Mouse (Mus musculus) Muller cell, postnatal 12 days (primary cell): ENCODE measurements around the gene Mrpl24.
A peak's percentile ranks its signal among the peaks of the same experiment; 100 is the strongest.

ENCODE experiments used
- DNase-seq: peaks from one replicate; pipeline ENCODE4 v3.0.0-alpha.2; 2015; ENCODE audit errors: inconsistent ontology term

Gene Mrpl24

DNA sequence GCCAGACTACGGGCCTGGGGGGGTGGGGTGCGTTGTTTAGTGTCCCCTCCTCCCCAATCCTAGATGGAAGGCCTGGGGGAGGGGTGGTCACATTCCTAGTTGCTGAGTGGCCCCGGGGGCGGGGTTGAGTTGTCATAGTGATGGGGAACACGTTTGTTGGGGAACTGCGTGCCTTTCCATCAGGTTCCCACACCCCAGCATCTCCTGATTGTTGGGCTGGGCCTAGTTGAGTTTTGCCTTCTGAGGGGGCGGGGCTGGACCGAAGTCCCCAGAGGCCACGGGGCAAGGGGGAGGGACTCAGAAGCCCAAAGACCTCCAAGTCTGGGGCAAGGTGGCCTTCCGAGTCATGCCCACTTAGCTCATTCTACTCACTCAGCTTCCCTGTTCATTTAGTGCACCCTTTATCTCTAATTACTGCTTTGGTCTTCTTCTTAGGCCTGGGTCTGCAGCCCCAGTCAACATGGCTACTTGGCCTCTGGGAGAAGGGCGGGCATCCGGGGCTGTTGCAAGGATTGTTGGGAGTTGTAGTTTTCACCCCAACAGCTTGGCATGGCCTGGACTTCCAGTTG is 8.6 kb upstream of the Mrpl24 start:
- peak; percentile 100 for DNase-seq

DNA sequence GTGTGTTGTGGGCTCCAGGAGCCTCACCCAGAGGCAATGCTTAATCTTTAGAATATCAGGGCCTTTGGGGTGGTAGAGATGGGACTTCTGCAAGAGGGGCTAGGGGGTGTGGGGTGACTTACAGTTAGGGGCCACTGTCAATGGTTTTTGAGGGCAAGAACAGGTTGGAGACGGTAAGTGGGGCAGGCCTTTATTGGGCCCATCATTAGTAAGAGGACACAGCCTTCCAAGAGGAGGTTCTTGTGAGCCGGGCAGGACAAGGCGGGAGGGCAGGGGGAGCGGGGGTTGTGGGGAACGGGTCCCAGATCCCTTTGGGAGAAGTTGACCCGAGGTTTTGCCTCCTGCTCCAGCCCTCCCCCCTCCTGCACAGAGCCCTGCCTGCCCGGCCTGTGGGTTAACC is 5.8 kb upstream of the Mrpl24 start:
- DNase-seq = no peak

DNA sequence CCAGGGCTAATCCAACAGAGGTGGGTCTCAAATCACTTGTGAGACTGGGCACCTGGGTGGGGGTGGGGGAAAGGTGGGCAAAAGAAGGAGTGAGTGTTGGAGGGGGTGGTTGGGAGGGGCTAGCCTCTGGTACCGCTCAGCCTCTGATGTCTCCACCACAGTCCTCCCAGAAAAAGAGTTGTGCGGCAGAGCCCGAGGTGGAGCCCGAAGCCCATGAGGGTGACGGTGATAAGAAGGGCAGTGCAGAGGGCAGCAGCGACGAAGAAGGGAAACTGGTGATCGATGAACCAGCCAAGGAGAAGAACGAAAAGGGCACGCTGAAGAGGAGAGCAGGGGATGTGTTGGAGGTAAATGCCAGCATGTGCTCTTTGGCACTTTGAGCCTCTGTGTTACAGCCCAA is 5.4 kb upstream of the Mrpl24 start:
- no peak for DNase-seq

DNA sequence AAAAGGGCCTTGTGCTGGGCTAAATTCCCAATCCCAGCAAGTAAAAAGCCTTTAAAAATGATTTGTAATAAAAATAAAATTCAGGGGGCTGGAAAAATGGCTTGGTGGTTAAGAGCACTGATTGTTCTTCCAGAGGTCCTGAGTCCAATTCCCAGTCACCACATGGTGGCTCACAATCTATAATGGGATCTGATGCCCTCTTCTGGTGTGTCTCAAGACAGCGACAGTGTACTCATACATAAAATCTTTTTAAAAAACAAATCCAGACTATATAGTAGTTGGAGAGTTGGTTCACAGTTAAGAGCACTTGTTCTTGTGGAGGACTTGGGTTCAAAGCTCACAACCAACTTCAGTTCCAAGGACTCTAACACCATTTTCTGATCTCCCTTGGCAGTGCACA is 2.3 kb upstream of the Mrpl24 start:
- DNase-seq = no peak

DNA sequence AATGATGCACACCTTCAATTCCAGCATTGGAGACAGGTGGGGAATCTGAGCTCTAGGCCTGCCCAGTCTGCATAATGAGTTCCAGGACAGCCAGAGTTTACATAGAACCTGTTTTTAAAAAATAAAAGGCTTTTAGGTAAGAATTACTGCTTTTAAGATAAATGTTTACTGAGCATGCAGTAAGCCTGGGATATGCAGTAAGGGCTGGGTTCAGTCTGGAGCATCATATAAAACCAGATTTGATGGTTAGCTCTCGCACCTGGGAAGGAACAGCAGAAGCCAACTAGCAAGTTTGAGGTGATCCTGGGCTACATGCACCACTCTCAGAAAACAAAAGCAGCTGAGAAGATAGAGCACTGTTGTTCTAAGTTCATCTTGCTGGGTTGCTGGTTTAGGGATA is 755 bp upstream of the Mrpl24 start:
- DNase-seq = no peak

DNA sequence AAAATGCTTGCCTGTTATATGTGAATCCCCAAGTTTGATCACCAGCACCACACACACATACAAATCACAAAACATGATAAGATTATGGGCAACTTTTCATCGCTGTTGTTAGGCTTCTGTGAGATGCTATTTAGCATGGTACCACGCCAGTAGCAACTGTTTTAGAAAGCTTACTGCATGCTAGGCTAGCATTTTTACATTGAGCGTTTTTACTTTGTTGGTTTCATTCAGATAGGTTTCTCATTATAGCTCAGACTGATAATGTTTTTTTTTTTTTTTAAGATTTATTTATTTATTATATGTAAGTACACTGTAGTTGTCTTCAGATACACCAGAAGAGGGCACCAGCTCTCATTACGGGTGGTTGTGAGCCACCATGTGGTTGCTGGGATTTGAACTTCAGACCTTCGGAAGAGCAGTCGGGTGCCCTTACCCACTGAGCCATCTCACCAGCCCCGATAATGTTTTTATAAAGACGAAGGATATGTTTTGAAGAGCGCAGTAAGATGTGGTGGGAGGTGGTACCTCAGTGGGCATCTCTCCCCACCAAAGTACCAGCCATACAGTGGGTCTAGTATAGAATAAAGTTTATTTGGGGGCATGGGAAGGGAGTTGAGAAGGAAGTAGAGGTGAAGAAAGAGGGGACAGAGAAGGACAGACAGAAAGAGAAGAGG is 1.1 kb downstream of the Mrpl24 start:
- DNase-seq = no peak

DNA sequence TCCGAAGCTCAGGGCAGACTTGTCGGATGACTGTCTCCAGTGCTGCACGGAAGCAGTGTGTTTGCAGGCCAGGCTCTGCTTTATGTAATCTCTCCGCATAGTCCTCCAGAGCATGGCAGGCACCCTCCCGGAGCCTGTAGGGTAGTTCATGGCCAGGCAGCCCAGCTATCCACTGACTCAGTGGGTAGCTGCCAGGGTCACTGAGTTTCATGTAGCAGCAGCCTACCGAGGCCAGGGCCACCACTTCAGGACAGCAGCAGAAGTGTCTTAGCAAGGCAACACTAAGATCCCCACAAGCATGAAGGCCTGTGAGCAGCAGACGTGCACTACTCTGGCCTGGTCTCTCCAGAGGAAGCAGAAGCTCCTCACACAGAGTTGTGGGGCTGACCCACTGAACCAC is 5.7 kb downstream of the Mrpl24 start:
- no peak for DNase-seq

DNA sequence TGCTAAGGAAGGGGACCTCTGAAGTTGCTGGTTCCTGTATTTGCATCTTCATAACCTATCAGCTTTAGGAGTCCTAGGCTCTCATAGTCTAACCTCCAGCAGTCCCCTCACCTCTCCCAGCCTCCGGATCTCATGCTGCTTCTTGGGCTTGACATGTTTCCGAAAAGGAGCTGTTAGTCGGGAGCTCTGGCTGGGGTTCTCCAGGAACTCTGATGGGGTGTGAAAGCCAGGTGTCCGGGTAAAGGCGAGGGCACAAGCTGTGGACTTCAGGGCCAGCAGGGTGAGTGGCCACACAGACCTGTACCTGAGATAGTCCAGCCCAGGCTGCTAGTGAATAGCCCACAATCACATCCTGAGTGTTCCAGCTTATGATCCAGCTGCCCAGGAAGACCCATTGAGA is 8.1 kb downstream of the Mrpl24 start:
- no peak for DNase-seq

DNA sequence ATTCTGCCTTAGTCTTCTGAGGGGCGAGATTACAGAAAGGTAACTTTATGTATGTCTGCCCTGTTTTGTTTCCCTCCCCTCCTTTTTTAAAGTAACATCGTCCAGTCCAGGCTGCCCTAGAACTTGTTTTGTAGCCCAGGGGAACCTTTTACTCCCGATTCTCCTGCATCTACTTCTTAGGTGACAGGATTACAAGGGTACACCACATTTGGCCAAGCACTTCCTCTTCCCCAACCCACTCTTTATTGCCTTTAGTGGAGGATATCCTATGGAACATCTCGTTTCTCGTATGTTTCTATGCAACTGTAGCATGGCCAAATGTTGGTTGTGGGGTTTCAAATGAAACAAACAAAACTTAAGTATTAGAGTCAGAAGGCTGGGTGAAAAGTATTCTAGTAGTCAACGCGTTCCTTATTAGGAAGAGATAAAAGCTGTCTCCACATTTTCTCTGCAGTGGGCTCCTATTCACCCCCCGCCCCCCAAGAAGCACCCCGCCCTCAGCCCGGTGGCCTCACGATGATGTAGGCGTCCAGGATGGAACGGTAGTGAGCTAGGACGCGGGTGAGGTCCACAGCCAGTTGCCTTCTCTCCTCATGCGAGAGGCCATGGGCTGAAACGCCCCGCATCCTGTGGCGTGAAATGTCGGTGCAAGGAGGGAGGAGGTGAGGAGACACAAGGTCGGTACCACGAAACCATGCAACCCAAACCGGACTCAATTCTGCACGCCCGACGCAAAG is 10.2 kb downstream of the Mrpl24 start:
- no peak for DNase-seq

DNA sequence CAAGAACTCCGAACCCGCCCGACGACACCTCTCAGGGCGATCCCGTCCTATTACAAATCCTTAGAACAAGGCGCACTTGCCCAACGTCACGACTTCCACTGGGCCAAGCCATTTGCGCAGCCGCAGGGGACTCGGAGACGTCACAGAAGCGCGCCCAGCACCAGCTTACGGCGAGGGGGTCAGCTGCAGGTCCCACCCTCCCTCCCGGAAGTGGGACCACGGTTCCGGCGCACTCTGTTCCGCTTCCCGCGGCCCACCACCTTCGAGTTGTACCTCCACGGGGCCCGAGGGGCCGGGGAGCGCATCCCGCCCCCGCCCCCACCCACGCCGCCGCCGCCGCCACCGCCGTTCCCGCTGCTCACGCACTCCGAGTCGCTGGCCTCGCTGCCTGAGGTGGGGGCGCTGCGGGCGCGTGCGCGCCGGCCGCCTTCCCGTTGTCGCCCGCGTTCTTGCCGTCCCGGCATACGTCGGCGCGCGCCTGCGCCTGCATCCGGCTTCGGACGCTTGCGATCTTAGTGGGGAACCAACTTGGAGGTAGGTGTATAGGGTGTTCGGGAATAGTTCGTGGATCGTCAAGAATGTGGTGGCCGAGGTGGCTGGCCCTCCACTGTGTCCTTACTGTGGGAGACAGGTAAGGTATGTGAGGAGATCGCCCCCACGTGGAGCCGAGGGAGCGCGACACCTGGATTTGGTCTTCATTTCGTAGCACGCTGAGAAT is 10.9 kb downstream of the Mrpl24 start, which contains the start of the genes Isg20l2 and Rrnad1:
Gene Isg20l2 (plus strand): TSS at position 237 of the 718 bp plus-strand sequence.
Gene Rrnad1 (minus strand): TSS at position 640 of the 718 bp plus-strand sequence.
- DNase-seq = peak; percentile 96

DNA sequence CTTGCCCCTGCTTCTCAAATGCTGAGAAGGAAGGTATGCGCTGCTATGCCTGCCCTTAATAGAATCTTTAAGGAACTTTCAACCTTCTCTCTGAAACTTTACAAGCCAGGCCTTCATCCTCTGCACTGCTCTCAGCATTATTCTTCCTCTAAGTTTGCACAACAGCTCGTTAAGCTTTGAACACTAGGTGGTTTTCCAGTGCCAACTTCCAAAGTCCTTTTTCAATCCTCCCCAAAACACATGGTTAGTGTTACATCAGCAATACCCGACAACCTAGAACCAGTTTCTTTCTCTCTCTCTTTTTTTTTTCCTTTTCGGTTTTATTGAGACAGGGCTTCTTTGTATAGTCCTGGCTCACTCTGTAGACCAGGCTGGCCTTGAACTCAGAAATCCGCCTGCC is 14.7 kb downstream of the Mrpl24 start:
- DNase-seq = no peak

DNA sequence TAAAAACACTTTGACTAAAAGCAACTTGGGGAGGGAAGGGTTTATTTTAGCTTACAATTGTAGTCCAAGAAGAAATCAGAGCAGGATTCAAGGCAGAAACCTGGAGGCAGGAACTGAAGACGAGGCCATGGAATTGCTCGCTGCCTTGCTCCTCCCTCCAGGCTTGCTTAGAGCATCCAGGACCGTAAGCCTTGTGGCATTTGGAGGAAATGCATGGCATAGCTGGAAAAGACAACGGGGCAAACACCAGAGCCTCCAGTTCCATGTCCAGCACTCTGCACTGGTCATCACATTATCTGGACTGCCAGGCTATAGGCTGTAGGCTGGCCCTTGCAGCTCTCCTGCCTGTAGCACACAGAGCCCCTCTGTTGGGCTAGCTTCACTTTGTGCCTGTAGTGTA is 15.2 kb downstream of the Mrpl24 start:
- DNase-seq = no peak

DNA sequence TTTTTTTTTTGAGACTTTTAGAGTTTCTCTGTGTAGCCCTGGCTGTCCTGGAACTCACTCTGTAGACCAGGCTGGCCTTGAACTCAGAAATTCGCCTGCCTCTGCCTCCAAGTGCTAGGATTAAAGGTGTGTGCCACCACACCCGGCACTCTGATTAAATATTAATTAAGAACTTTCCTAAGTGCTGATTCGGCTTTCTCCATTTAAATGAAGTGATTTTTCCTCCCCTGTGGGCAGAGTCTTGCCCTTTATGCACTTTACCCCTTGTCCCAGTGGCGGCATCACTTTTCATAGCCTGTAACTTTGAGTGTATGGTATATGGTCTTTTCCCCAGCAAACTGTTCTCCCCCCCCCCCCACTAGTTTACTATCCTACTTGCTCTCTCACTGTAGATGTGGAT is 15.9 kb downstream of the Mrpl24 start:
- DNase-seq = no peak

DNA sequence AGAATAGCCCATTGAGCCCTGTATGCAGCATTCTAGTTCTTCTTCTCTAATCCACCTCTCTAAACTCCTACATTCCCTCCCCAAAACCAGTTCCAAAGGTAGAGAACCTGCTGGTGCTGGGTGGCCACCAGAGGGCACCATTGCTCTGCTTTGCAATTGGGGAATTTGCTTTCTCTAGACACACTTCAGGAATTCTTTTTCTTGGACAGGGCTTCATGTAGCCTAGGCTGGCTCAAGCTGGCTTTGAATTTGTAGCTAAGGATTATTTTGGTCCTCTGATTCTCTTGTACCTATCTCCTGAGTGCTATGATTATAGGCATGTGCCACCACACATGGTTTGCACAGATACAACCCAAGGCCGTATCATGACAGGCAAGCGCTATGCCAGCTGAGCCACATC is 16.5 kb downstream of the Mrpl24 start:
- peak; percentile 80 for DNase-seq

DNA sequence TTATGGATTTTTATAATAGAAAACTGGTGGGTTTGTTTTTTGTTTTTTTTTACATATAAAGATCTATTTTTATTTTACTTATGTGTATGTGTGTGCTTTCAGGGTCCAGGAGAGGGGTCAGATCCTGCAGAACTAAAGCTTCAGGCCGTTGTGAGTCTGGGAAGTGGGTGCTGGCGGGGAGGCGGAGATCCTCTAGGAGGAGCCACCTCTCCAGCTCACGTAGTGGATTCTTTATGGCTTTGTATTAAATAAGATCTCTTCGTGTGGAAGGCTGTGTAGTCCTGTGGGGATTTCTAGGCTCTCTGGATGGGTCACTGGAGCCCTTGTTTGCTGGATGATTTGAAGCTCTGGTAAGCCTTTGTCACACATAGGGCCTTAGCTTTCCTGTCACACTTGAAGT is 21.3 kb downstream of the Mrpl24 start:
- no peak for DNase-seq

DNA sequence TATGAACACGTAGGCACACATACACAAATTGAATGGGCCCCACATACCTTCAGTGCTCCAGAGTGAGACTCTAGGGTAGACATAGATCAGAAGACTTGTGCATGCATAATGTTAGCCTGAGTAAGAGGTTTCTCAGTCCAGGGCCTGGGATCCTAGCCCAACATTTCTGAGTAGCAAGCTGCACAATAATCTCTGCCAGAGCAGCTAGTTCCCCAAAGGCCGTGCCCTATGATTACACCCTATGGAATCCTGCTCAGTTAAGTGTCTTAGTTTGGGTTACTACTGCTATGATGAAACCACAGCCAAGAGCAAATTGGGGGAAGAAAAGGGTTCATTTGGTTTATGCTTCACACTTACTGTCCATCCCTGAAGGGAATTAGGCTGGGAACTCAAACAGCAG is 23.2 kb downstream of the Mrpl24 start:
- DNase-seq = peak; percentile 68

DNA sequence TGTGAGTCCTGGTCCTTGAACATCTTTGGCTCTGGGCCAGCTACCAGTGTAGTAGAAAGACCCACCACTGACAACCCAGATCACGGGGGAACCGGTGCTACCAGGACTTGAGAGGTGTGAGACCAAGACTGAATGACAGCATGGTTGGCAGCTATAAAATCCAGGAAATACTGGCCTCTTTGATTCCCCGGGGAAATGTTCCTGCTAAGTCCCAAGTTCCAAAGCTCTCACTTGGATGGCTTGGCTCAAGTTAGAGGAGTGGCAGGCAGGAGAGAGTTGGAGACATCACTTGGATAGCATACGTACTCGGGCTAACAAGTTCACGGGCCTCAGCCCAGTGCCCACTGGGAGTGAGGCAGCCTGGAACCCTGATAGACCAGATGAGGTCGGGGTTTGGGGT is 24.3 kb downstream of the Mrpl24 start:
- DNase-seq = no peak

DNA sequence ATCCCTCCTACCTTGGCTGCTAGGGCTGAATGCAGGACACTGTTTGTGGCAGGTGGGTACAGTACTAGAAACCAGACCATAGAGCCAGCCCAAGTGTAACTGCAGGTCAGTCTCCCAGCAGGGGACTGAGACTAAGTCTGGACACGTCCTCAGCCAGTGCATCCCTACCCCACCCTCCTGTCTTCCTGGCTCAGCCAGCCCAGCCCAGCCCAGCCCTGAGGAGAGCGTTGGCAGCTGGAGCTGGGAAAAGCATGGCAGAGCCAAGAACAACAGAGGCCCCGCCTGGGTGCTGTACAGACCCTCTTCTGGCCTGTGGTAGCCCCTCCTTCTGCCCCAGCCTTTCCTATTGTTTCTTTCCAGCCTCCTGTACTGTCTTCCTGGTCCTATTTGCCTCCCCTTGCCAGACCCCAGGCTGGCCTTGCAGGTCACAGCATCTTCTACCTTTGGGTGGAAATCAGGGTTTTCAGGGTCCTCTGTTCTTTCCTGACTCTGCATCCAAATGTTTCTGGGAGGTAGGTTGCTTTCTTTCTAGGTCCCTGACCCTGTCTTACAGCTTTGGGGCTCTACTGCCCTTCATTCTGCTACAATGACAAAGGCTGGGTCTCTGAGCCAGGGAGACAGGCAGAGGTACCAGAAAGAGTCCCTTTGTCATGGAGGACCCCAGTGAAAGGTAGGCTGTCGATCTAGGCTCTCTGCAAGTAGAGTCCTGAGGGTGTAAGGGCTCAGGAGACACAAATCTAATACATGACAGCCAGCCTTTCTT is 25.7 kb downstream of the Mrpl24 start:
- DNase-seq = peak; percentile 37

DNA sequence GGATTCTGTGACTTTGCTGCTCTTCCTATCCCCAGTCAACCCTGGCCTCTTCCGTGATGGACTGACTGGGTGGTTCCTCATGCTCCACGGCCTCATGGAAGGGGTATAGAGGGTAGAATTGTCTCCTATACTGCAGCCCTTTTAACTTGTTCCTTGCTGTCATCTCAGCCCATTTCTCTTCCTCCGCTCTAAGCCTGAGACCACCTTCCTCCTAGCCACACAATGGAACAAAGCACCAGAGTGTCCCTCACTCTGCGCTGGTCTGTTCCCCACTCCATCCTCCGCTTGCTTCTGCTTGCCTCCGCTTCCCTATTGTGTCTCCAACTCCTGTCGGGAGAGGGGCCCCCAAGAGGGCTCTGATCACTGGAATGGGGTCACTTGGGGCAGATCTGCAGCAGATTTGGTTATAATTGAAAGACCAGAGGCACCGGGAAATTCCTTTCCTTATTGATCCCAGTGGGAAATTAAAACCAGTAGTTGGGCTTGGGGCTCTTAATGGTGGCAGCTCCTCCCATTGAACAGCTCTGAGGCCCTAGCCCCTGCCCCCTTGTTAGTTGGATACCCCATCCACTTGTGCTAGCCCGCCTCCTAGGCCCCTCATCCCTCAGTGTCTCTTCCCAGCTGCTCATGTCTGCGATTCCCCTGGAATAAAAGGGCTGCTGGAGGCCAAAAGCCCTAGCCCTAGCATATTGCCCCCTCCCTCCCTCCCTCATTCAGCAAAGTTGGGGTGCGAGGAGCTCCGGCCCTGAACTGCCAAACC is 26.7 kb downstream of the Mrpl24 start:
- no peak for DNase-seq

DNA sequence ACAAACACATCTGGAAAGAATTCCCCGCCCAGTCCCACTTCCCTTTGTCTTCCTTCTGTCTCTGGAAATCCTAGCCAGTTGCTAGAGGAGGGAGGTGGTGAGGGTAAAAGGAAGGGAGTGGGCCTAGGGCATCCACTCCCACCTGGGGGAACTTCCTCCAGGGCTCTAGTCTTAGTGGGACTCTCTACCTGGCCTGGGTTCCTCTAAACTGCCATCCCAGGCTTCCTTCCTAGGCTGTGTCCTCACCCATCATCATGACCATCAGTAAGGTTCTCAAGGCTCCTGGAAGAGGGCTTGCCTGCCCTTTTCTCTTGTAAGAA is 27.2 kb downstream of the Mrpl24 start:
- no peak for DNase-seq
